Mouse (Mus musculus): Measurements from ENCODE around the gene F13a1. TPM values are rescaled to one million over a fixed set of nuclear protein-coding genes. Genes with fewer than 3 reads are reported as not detected.

The F13a1 gene
- polyA plus RNA-seq, 1 experiment from 2014 or later = 6.6 TPM

- WGBS = 88% methylated on average over 2 of the region's 2 CpGs
Observed at GRCm38 (mm10) chr13:37021575-37021974, 28.5 kb downstream of the F13a1 start.

GRCm38 (mm10) chr13:37010771-37011170 is 39.3 kb downstream of the F13a1 start:
- TF ChIP-seq CTCF (IDR thresholded peaks at IDR 0.05) (no peak), EP300 (IDR thresholded peaks at IDR 0.05) (no peak)
- WGBS = 70% methylated on average over 5 of the region's 5 CpGs
- Histone ChIP-seq H3K27me3 (replicated peaks; ENCODE audit: insufficient read depth, low read length) (no peaks in the 10 kb centered on the region), H3K4me3 (ENCODE audit: low read depth, low read length) (no peak overlapping the region), H3K4me2 (replicated peaks; ENCODE audit: low read depth, low read length) (no peak overlapping the region), H3K4me1 (ENCODE audit: insufficient read depth, low read depth, low read length) (no peaks in the 10 kb centered on the region), H3K36me3 (ENCODE audit: insufficient read depth, low read length) (no peaks in the 10 kb centered on the region), H3K9ac (replicated peaks; ENCODE audit: low read depth) (no peak overlapping the region), H3K27ac (ENCODE audit: low read length) (no peak overlapping the region), H3K9me3 (ENCODE audit: low read length) (no peaks in the 10 kb centered on the region)
- ATAC-seq (no peak), DNase-seq (ENCODE audit: low spot score) (no peak)

More at GRCm38 (mm10) chr13:37021575-37021974, 28.5 kb downstream of the F13a1 start:
- TF ChIP-seq EP300 (IDR thresholded peaks at IDR 0.05) = no peak
- no peak for TF ChIP-seq CTCF (IDR thresholded peaks at IDR 0.05)
- no peak overlapping the region for H3K4me3 ChIP-seq (ENCODE audit: low read depth, low read length)
- DNase-seq (ENCODE audit: low spot score) (no peak), ATAC-seq (no peak)
- no peaks in the 10 kb centered on the region for H3K9me3 ChIP-seq (ENCODE audit: low read length)
- H3K9ac ChIP-seq (replicated peaks; ENCODE audit: low read depth) = no peak overlapping the region
- H3K36me3 ChIP-seq (ENCODE audit: insufficient read depth, low read length) = no peaks in the 10 kb centered on the region
- no peak overlapping the region for H3K27ac ChIP-seq (ENCODE audit: low read length)
- no peak overlapping the region for H3K4me2 ChIP-seq (replicated peaks; ENCODE audit: low read depth, low read length)
- no peaks in the 10 kb centered on the region for H3K27me3 ChIP-seq (replicated peaks; ENCODE audit: insufficient read depth, low read length)
- no peaks in the 10 kb centered on the region for H3K4me1 ChIP-seq (ENCODE audit: insufficient read depth, low read depth, low read length)

- no peak overlapping the region for H3K4me3 ChIP-seq (ENCODE audit: low read depth, low read length)
- no peaks in the 10 kb centered on the region for H3K27me3 ChIP-seq (replicated peaks; ENCODE audit: insufficient read depth, low read length)
- DNase-seq (ENCODE audit: low spot score) (no peak), ATAC-seq (no peak)
- TF ChIP-seq CTCF (IDR thresholded peaks at IDR 0.05) (no peak), EP300 (IDR thresholded peaks at IDR 0.05) (no peak)
- H3K36me3 ChIP-seq (ENCODE audit: insufficient read depth, low read length) = no peaks in the 10 kb centered on the region
- H3K9me3 ChIP-seq (ENCODE audit: low read length) = no peaks in the 10 kb centered on the region
- H3K4me1 ChIP-seq (ENCODE audit: insufficient read depth, low read depth, low read length) = no peaks in the 10 kb centered on the region
- no peak overlapping the region for H3K27ac ChIP-seq (ENCODE audit: low read length)
- H3K4me2 ChIP-seq (replicated peaks; ENCODE audit: low read depth, low read length) = no peak overlapping the region
- no peak overlapping the region for H3K9ac ChIP-seq (replicated peaks; ENCODE audit: low read depth)
Observed at GRCm38 (mm10) chr13:37006224-37006623, 43.8 kb downstream of the F13a1 start.

- no peak overlapping the region for H3K27ac ChIP-seq (ENCODE audit: low read length)
- no peak overlapping the region for H3K4me2 ChIP-seq (replicated peaks; ENCODE audit: low read depth, low read length)
- WGBS = 68% methylated on average over 6 of the region's 6 CpGs
- H3K9me3 ChIP-seq (ENCODE audit: low read length) = no peaks in the 10 kb centered on the region
- no peaks in the 10 kb centered on the region for H3K27me3 ChIP-seq (replicated peaks; ENCODE audit: insufficient read depth, low read length)
- ATAC-seq (no peak), DNase-seq (ENCODE audit: low spot score) (no peak)
- no peak overlapping the region for H3K4me3 ChIP-seq (ENCODE audit: low read depth, low read length)
- no peak overlapping the region for H3K9ac ChIP-seq (replicated peaks; ENCODE audit: low read depth)
- H3K36me3 ChIP-seq (ENCODE audit: insufficient read depth, low read length) = no peaks in the 10 kb centered on the region
- H3K4me1 ChIP-seq (ENCODE audit: insufficient read depth, low read depth, low read length) = no peaks in the 10 kb centered on the region
- TF ChIP-seq EP300 (IDR thresholded peaks at IDR 0.05) (no peak), CTCF (IDR thresholded peaks at IDR 0.05) (no peak)
Observed at GRCm38 (mm10) chr13:36999210-36999705, 50.8 kb downstream of the F13a1 start.

GRCm38 (mm10) chr13:36993593-36993992 is 56.5 kb downstream of the F13a1 start:
- Histone ChIP-seq H3K36me3 (ENCODE audit: insufficient read depth, low read length) (no peaks in the 10 kb centered on the region), H3K4me2 (replicated peaks; ENCODE audit: low read depth, low read length) (no peak overlapping the region), H3K27ac (ENCODE audit: low read length) (no peak overlapping the region), H3K9ac (replicated peaks; ENCODE audit: low read depth) (no peak overlapping the region), H3K4me3 (ENCODE audit: low read depth, low read length) (no peak overlapping the region), H3K9me3 (ENCODE audit: low read length) (no peaks in the 10 kb centered on the region), H3K27me3 (replicated peaks; ENCODE audit: insufficient read depth, low read length) (no peaks in the 10 kb centered on the region), H3K4me1 (ENCODE audit: insufficient read depth, low read depth, low read length) (no peaks in the 10 kb centered on the region)
- no peak for ATAC-seq
- no peak for DNase-seq (ENCODE audit: low spot score)
- WGBS = 78% methylated on average over 5 of the region's 5 CpGs
- no peak for TF ChIP-seq CTCF (IDR thresholded peaks at IDR 0.05)
- no peak for TF ChIP-seq EP300 (IDR thresholded peaks at IDR 0.05)

- no peak overlapping the region for H3K4me2 ChIP-seq (replicated peaks; ENCODE audit: low read depth, low read length)
- 58% methylated on average over 4 of the region's 4 CpGs for WGBS
- ATAC-seq (no peak), DNase-seq (ENCODE audit: low spot score) (peak; percentile 22)
- no peaks in the 10 kb centered on the region for H3K36me3 ChIP-seq (ENCODE audit: insufficient read depth, low read length)
- no peak overlapping the region for H3K4me3 ChIP-seq (ENCODE audit: low read depth, low read length)
- H3K4me1 ChIP-seq (ENCODE audit: insufficient read depth, low read depth, low read length) = no peaks in the 10 kb centered on the region
- no peaks in the 10 kb centered on the region for H3K27me3 ChIP-seq (replicated peaks; ENCODE audit: insufficient read depth, low read length)
- no peak overlapping the region for H3K27ac ChIP-seq (ENCODE audit: low read length)
- no peak overlapping the region for H3K9ac ChIP-seq (replicated peaks; ENCODE audit: low read depth)
- TF ChIP-seq CTCF (IDR thresholded peaks at IDR 0.05) = no peak
- TF ChIP-seq EP300 (IDR thresholded peaks at IDR 0.05) = no peak
- H3K9me3 ChIP-seq (ENCODE audit: low read length) = no peaks in the 10 kb centered on the region
Observed at GRCm38 (mm10) chr13:36988392-36988791, 61.7 kb downstream of the F13a1 start.

- no peaks in the 10 kb centered on the region for H3K36me3 ChIP-seq (ENCODE audit: insufficient read depth, low read length)
- no peaks in the 10 kb centered on the region for H3K27me3 ChIP-seq (replicated peaks; ENCODE audit: insufficient read depth, low read length)
- H3K9me3 ChIP-seq (ENCODE audit: low read length) = no peaks in the 10 kb centered on the region
- TF ChIP-seq EP300 (IDR thresholded peaks at IDR 0.05) = no peak
- TF ChIP-seq CTCF (IDR thresholded peaks at IDR 0.05) = no peak
- ATAC-seq (no peak), DNase-seq (ENCODE audit: low spot score) (no peak)
- no peak overlapping the region for H3K4me2 ChIP-seq (replicated peaks; ENCODE audit: low read depth, low read length)
- H3K27ac ChIP-seq (ENCODE audit: low read length) = no peak overlapping the region
- H3K9ac ChIP-seq (replicated peaks; ENCODE audit: low read depth) = no peak overlapping the region
- H3K4me3 ChIP-seq (ENCODE audit: low read depth, low read length) = no peak overlapping the region
- WGBS = 81% methylated on average over 2 of the region's 2 CpGs
- H3K4me1 ChIP-seq (ENCODE audit: insufficient read depth, low read depth, low read length) = no peaks in the 10 kb centered on the region
Observed at GRCm38 (mm10) chr13:36973016-36973415, 77.0 kb downstream of the F13a1 start.
